Mouse (Mus musculus) heart, embryonic 14.5 days (tissue): Measurements from ENCODE around the gene Olfml2a. TPM values are rescaled to one million over a fixed set of nuclear protein-coding genes. Genes with fewer than 3 reads are reported as not detected.

Source experiments
- ATAC-seq: fragments of 200-750 bp; cut with Nextera tagmentation; 2 replicates; pipeline ENCODE4 v1.8.0; 2017; ENCODE audit warnings: low read depth, moderate TSS enrichment; ENCODE audit not compliant: insufficient number of reproducible peaks, insufficient read depth, low FRiP score
- H3K27ac ChIP-seq, 2 experiments: fragments of 200-500 bp in 1 of 2; fragments of 300-500 bp in 1 of 2; sonication (generic) in 1 of 2; replicated peaks in 1 of 2; 2 replicates each; pipeline ENCODE4 v1.5.1; 2012 to 2014; ENCODE audit warnings: low read depth in 2 of 2, low read length in 2 of 2, control low read depth in 1 of 2, mild to moderate bottlenecking in 1 of 2, mixed read lengths in 1 of 2; ENCODE audit not compliant: control insufficient read depth in 1 of 2, insufficient read depth in 1 of 2
- H3K27me3 ChIP-seq: fragments of 300-500 bp; sonication (generic); 2 replicates; pipeline ENCODE4 v1.6.1; 2014; ENCODE audit warnings: mild to moderate bottlenecking, low read length, control low read depth; ENCODE audit not compliant: control insufficient read depth, insufficient read depth
- H3K36me3 ChIP-seq: fragments of 300-500 bp; sonication (generic); 2 replicates; pipeline ENCODE4 v1.6.1; 2014; ENCODE audit warnings: mild to moderate bottlenecking, control low read depth, low read length, mixed read lengths; ENCODE audit not compliant: control insufficient read depth, insufficient read depth
- H3K4me1 ChIP-seq, 2 experiments: fragments of 200-500 bp in 1 of 2; fragments of 300-500 bp in 1 of 2; sonication (generic) in 1 of 2; 2 replicates each; pipeline ENCODE4 v1.6.1; 2012 to 2014; ENCODE audit warnings: low read length in 2 of 2, control low read depth in 1 of 2, mixed read lengths in 1 of 2; ENCODE audit not compliant: control insufficient read depth in 2 of 2, insufficient read depth in 2 of 2
- H3K4me2 ChIP-seq: fragments of 300-500 bp; sonication (generic); 2 replicates; pipeline ENCODE4 v1.6.1; 2014; ENCODE audit warnings: mild to moderate bottlenecking, low read length
- H3K4me3 ChIP-seq, 2 experiments: fragments of 200-500 bp in 1 of 2; fragments of 300-500 bp in 1 of 2; sonication (generic) in 1 of 2; 2 replicates each; pipeline ENCODE4 v1.5.1; 2012 to 2014; ENCODE audit warnings: low read length in 2 of 2, mild to moderate bottlenecking in 2 of 2, control low read depth in 1 of 2, low read depth in 1 of 2, moderate library complexity in 1 of 2; ENCODE audit not compliant: control insufficient read depth in 1 of 2, insufficient read depth in 1 of 2
- H3K9ac ChIP-seq: fragments of 300-500 bp; sonication (generic); 2 replicates; pipeline ENCODE4 v1.6.1; 2014; ENCODE audit warnings: mild to moderate bottlenecking, low read length
- H3K9me3 ChIP-seq: fragments of 300-500 bp; sonication (generic); 2 replicates; pipeline ENCODE4 v1.6.1; 2016; ENCODE audit warnings: low read length, control low read depth; ENCODE audit not compliant: control insufficient read depth
- WGBS: fragments of 180-500 bp; shearing (Covaris S2); extraction: QIAGEN DNeasy Blood & Tissue Kit; methylation state at CpG from one replicate; pipeline ENCODE4 v1.1.7; 2014; 5-methylcytosine and 5-hydroxymethylcytosine counted together
- polyA plus RNA-seq: library from polyadenylated mRNA; unstranded; fragments of >200 nt; fragmentation: Nextera tagmentation; extraction: Ambion mirVana; gene quantifications from 2 replicates; pipeline ENCODE4 v1.2.1, GENCODE M21; 2014

Olfml2a gene
- polyA plus RNA-seq, 1 experiment from 2014 or later = 6.0 TPM

GRCm38 (mm10) chr2:38927115-38927979 lies 4.4 kb upstream of the Olfml2a start, which contains the start of gene Nr6a1:
TSS of gene Nr6a1 (minus strand) at chr2:38927688.
- Histone ChIP-seq H3K4me1 (peaks cover 7 to 9% of the 10 kb centered on the region in 2 experiments; a peak in 3 of 4 replicates), H3K36me3 (no peaks in the 10 kb centered on the region), H3K9ac (peak within 1 kb of the TSS; percentile 58), H3K27ac (peak within 1 kb of the TSS; percentile 24 to 37; a peak in 3 of 4 replicates), H3K4me3 (peak within 1 kb of the TSS; percentile 45 to 52), H3K4me2 (peak within 1 kb of the TSS; percentile 96), H3K27me3 (no peaks in the 10 kb centered on the region), H3K9me3 (no peaks in the 10 kb centered on the region)
- 8% methylated on average over 18 of the region's 19 CpGs for WGBS
- ATAC-seq = peak; percentile 46

GRCm38 (mm10) chr2:38930269-38930668 lies 1.5 kb upstream of the Olfml2a start:
- H3K27me3 ChIP-seq = no peaks in the 10 kb centered on the region
- no peak overlapping the region for H3K27ac ChIP-seq
- ATAC-seq = no peak
- H3K4me3 ChIP-seq = no peak overlapping the region
- no peaks in the 10 kb centered on the region for H3K36me3 ChIP-seq
- no peak overlapping the region for H3K4me2 ChIP-seq
- 65% methylated on average over 2 of the region's 2 CpGs for WGBS
- no peaks in the 10 kb centered on the region for H3K9me3 ChIP-seq
- no peak overlapping the region for H3K9ac ChIP-seq
- H3K4me1 ChIP-seq = peaks cover 14 to 15% of the 10 kb centered on the region in 2 experiments; a peak in 3 of 4 replicates

- Histone ChIP-seq H3K27ac (peak overlapping the region; percentile 22 to 53; a peak in 3 of 4 replicates), H3K4me1 (peaks cover 19 to 21% of the 10 kb centered on the region in 2 experiments; a peak in 3 of 4 replicates), H3K9ac (no peak overlapping the region; the same call in 1 of the 2 replicates), H3K36me3 (no peaks in the 10 kb centered on the region), H3K27me3 (no peaks in the 10 kb centered on the region), H3K4me2 (0 out of 2 replicates have a peak overlapping the region, but pooled peaks have one; percentile 29), H3K4me3 (no peak overlapping the region), H3K9me3 (no peaks in the 10 kb centered on the region)
- WGBS = 18% methylated on average over 2 of the region's 2 CpGs
- no peak for ATAC-seq
Measured at GRCm38 (mm10) chr2:38933931-38934330, 2.2 kb downstream of the Olfml2a start.

- Histone ChIP-seq H3K27ac (peak overlapping the region; percentile 53 to 62; a peak in 3 of 4 replicates), H3K4me3 (no peak overlapping the region)
Measured at GRCm38 (mm10) chr2:38934936-38935335, 3.2 kb downstream of the Olfml2a start.

GRCm38 (mm10) chr2:38936721-38937378 lies 5.1 kb downstream of the Olfml2a start:
- Histone ChIP-seq H3K9me3 (no peaks in the 10 kb centered on the region), H3K4me1 (peaks cover 15 to 21% of the 10 kb centered on the region in 2 experiments; a peak in 3 of 4 replicates), H3K27me3 (no peaks in the 10 kb centered on the region), H3K4me3 (no peak overlapping the region), H3K9ac (no peak overlapping the region), H3K27ac (no peak overlapping the region), H3K4me2 (no peak overlapping the region), H3K36me3 (no peaks in the 10 kb centered on the region)
- 70% methylated on average over 9 of the region's 9 CpGs for WGBS
- no peak for ATAC-seq

More at GRCm38 (mm10) chr2:38934936-38935335, 3.2 kb downstream of the Olfml2a start:
- Histone ChIP-seq H3K9ac (peak overlapping the region; percentile 25; the same call in 1 of the 2 replicates), H3K27me3 (no peaks in the 10 kb centered on the region), H3K4me2 (peak overlapping the region; percentile 29; the same call in 1 of the 2 replicates), H3K9me3 (no peaks in the 10 kb centered on the region), H3K36me3 (no peaks in the 10 kb centered on the region), H3K4me1 (peaks cover 19 to 21% of the 10 kb centered on the region in 2 experiments; a peak in 3 of 4 replicates)
- ATAC-seq = no peak
- 44% methylated on average over 5 of the region's 5 CpGs for WGBS

- 74% methylated on average over 3 of the region's 3 CpGs for WGBS
- Histone ChIP-seq H3K27me3 (no peaks in the 10 kb centered on the region), H3K9ac (no peak overlapping the region), H3K27ac (no peak overlapping the region), H3K4me1 (peaks cover 13 to 21% of the 10 kb centered on the region in 2 experiments; a peak in 3 of 4 replicates), H3K4me3 (no peak overlapping the region), H3K4me2 (no peak overlapping the region), H3K9me3 (no peaks in the 10 kb centered on the region), H3K36me3 (no peaks in the 10 kb centered on the region)
- no peak for ATAC-seq
Measured at GRCm38 (mm10) chr2:38937396-38937795, 5.6 kb downstream of the Olfml2a start.

- Histone ChIP-seq H3K4me2 (no peak overlapping the region), H3K27ac (no peak overlapping the region)
- no peak for ATAC-seq
Measured at GRCm38 (mm10) chr2:38938007-38938406, 6.2 kb downstream of the Olfml2a start.

More at GRCm38 (mm10) chr2:38938007-38938406, 6.2 kb downstream of the Olfml2a start:
- H3K4me3 ChIP-seq = no peak overlapping the region
- H3K9me3 ChIP-seq = no peaks in the 10 kb centered on the region
- H3K9ac ChIP-seq = no peak overlapping the region
- no peaks in the 10 kb centered on the region for H3K27me3 ChIP-seq
- H3K4me1 ChIP-seq = peaks cover 13 to 21% of the 10 kb centered on the region in 2 experiments; a peak in 3 of 4 replicates
- WGBS = 83% methylated on average over 1 of the region's 1 CpGs
- H3K36me3 ChIP-seq = no peaks in the 10 kb centered on the region
